Mouse (Mus musculus) layer of hippocampus, postnatal 36 days (tissue): ENCODE results near the gene Alkal2. TPM values are rescaled to one million over a fixed set of nuclear protein-coding genes. Genes with fewer than 3 reads are reported as not detected.
A peak's percentile ranks its signal among the peaks of the same experiment; 100 is the strongest.

ENCODE experiments used
- DNase-seq, 2 experiments: peaks; one replicate each; pipeline ENCODE4 v3.0.0; 2022
- total RNA-seq, 2 experiments: library from RNA; stranded (reverse); gene quantifications; 2 replicates each; pipeline ENCODE4 v1.2.3; 2021

The Alkal2 gene
- total RNA-seq, result 1 to 10 TPM; 4.3 to 5.3 TPM

DNA sequence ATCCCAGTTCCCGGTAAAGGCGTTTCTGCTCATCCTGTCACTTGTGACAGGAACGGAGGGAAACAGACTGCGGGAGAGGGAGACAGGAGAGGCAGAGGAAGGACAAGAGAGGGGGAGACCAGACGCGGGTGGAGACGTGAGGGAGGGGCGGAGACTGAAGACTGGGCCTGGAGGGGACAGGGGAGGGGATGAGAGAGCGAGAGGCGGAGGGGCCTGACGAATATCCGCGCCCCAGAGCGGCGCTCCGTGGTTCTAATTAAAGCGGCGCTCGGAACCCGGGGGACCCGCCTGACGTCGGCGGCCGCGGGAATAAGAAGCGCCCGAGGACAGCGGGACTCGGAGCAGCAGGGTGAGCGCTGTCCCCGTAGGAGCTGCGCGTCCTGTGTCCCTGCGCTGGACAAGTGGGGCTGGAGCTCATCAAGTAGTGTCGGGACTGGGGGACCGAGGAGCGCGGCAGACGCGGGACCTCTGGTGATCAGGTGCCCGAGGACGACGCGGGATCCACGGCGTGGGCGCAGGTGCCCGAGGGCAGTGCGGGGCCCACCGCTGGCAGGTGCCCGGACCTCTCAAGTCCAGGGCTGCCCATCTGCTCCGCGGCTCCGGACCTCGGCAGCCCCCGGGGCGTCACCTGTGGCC lies at the start of gene Alkal2:
TSS of gene Alkal2 (plus strand) at position 337 of the 636 bp plus-strand sequence.
- peak in 1 of 2 experiments; percentile 19 for DNase-seq

DNA sequence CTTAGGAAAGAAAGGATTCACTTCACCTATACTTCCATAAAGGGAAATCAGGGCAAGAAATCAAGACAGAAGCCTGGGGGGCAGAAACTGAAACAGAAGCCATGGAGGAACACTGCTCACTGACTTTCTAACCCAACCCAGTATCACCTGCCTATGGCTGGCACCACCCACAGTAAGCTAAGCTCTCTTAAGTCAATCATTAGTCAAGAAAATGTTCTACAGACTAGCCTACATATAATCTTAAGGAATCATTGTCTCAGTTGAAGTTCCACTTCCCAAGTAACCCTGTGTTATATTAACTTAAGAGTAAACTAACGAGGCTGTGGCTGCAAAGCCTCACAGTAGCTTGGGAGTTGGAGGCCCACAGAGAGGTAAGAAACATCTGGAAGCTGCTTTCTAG lies 35.6 kb upstream of the Alkal2 start:
- DNase-seq, result no peak

DNA sequence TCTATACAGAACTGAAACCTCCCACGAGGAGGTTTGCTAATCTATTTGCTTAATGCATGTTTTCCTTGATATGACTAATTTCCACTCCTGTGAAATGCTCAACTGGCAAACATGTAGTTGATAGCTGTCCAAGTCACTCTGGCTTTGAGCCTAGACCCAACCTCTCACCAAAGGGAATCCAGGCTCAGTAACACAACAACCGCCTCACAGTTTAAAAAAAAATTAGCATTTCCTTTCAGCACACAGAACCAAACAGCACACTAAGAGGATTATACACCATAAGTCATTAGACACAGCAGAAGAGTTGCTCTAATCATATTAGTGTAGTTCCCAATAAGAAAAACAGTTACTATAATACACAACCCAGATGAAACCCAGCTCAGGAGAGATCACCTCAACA lies 33.2 kb upstream of the Alkal2 start:
- peak; percentile 33 to 51 for DNase-seq

DNA sequence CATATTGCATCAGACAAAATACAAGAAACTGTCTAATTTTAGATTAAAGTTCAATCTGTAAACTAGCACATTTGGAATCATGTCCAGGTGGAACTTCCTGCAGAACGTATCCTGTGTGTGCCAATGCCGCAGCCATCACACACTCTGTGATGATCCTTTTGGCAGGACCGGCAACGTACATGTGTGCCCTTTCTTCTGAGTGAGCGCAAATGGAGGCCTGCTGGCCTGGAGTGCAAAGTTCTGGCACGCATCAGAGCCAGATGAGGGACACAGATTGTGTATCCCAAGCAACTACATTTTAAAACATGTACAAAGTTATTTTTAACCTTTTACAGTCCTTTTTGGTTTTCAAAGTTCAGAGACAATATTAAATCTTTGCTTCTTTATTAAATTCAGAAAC lies 32.3 kb upstream of the Alkal2 start:
- peak; percentile 19 to 40 for DNase-seq

DNA sequence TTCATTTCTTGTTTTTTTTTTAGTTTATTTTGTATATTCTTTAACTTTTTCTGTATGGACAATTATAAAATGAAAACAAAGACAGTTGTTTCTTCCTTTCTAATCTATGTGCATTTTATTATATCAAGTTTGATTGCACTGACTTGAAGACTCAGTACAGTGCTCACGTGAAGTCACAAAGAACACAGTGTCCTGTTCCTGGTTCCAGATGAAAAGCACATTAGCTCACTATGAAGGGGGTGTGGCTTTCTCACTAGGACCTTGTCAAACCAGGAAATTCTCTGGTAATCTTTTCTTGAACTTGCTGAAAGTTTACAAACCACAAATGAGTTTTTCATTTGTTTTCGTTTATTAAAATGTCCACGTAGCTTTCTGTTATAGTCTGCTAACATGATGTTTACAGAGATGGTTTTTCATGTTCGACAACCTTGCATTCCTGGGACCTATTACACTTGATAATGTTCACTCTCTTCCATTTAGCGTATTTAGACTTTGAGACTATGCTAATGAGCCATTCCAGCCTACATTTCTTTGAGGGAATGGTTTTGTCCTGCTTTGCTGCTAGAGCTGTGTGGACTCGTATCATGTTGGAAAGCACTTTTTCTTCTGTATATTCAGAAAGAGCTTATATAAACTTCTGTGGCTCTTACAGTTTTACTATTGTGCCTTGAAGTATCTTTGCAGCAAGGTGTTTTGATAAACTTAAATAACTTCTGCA lies 28.5 kb upstream of the Alkal2 start:
- DNase-seq, result no peak

DNA sequence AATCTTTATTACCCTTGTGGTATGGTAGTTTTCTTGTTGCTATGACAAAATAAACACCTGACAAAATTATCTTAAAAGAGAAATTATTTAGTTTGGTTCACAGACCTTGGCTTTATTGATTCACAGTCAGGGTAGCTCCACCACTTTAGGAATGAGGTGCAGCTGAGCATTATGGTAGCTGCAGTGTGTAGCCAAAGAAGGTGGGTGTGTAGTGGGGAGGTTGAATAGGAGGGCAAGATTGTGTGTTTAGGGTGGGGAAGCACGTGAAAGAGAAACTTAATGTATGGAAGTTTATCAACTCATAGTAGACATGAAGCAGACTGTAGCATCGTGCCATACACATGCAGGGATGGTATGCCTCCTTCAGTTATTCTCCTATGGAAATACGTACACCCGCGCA lies 27.9 kb upstream of the Alkal2 start:
- no peak for DNase-seq

DNA sequence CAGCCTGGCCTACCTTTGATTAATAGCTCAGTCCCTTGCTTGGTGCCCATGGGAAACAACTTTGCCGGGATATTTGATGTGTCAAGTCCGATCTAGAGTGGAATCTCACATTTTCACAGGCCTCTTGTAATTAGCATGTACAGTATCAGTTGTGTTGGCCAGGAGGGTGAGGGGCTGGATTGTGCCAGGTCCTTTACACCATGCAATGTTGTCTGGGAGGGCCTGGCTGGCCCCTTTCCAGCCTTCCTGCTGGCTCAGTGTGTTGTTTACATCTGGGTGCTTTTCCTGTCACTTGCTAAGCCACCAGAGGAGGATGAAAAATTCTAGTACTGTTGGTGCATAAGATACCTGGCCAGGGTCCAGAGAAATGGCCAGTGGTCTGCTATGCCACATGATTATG lies 19.8 kb upstream of the Alkal2 start:
- no peak for DNase-seq

DNA sequence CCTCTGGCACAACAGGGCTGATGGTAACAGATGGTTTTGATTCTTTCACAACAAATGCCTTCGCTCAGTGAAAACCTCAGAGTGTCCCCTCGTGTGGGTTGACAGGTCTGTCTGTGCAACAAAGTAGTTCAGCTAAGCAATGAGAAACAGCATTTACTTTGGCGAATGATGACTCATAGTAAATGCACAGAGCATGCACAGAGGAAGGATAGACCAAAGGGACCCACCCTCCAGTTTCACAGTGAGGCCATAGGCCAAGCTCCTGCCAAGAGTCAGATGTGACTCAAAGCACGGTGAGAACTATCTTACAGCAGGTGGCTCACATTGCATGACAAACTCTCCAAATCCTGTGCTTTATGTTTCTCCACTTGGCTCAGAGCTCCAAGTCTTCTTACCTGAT lies 18.3 kb upstream of the Alkal2 start:
- DNase-seq, result no peak

DNA sequence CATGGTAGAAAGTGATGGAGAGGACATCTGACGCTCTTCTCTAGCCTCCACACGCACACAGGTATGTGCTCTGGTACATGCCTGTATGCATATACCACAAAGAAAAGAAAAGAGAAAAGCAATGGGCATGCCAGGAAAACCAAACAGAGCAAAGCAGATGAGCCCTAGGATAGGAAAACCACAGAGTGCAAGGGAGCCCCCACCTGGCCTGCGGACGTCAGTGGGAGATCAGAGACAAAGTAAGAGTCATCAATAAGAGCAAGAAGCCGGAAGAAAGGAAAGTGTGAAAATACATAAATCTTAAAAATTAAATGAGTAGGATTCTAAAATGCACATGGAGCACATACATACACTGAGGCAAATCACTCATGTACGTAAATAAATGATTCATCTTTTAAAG lies 4.7 kb upstream of the Alkal2 start:
- no peak for DNase-seq

DNA sequence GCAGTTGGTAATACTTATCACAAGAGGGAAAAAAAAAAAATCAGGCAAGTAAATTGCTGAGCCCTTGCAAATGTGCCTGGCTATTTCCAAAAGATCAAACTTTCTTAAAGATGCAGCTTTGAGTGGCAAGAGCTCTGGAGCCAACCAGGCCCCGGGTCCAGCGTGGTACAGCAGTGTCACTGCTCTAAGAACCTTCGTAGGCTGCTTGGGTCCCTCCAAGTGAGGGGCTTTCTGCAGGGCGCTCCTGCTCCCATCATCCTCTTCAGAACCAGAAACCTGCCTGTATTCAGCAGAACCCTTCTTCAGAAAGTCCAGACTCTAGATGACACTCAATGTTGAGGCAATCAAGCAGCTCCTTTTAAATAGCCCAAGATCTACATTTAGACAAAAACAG lies 533 bp upstream of the Alkal2 start:
- no peak for DNase-seq

DNA sequence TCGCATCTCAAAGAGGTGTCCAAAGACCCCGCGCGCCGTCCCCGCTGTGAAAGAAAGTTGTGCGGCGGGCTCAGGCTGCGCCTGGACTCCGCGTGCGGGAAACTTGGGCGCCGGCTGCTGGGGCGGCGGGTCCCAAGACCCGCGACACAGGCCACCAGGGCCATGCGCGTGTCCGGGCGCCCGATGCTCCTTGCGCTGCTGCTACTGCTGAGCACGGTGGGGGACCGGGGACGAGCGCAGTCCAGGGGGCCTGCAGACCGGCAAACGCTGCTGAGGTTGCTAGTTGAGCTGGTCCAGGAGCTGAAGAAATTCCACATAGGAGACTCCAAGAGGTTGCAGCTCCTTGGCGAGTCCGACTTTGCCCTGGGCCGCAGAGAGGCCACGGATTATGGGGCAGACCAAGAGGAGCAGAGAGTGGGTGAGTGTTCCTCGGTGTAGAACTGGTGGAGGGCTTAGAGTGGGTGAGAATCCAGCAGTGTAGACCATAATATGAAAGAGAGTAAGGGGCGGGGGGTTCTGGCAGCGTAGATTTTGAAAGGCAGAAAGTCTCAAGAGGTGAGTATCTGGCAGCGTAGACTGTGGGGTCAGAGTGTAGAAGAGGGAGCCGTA lies 604 bp downstream of the Alkal2 start:
- DNase-seq, result no peak

DNA sequence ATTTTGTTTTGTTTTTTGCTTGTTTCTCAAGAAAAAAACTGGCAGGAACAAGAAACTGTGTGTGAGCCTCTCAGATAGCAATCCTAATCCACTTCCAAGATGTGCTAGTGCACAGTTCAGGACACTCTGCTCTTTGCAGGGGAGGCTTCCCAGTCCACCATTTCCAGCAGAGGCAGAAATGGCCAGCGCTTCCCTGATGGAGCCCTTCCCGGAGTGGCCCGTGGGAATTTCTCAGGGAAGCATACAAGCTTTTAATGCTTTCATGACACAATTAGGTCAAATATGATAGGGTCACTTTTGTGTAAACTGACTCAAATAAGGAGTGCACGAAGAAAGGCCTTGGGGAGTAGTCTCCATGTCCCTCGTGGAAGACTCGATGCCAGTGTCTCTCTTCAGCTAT lies 1.8 kb downstream of the Alkal2 start:
- DNase-seq, result no peak

DNA sequence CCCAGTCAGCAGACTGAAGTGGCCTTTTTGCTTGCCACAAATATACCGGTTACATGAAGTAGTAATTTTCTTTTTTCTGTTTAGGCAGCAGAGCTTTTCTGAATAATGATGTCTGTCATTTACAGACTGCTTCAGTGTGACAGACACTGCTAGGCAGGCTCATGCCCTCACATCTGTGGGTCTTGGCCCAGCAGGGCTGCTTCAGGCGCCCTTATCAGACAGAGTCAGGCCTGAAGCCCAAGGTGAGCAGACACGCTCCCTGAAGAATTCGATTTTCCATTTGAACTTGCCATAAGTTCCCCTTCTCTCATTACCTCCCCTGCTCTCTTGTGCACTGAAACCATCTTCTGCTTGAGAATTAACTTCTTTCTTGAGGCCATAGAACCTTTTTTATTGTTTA lies 3.9 kb downstream of the Alkal2 start:
- DNase-seq, result no peak

DNA sequence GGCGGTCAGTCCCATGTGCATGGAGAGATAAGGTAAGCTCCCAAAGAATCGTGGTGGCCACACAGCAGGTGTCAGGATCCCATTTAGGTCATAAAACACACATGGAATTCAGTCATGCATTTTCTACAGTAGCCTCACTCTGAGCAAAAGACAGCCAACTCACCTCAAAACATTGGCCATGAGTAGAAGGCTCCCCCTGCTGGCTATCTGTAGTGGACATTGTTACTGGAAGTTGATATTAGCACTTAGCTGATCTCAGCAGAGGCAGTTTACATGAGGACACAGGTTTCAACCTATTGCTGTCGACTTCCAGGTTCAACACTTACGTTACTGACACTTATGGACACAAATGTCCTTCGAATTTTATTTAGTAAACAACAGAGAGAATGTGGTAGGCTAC lies 5.9 kb downstream of the Alkal2 start:
- peak; percentile 24 to 34 for DNase-seq

DNA sequence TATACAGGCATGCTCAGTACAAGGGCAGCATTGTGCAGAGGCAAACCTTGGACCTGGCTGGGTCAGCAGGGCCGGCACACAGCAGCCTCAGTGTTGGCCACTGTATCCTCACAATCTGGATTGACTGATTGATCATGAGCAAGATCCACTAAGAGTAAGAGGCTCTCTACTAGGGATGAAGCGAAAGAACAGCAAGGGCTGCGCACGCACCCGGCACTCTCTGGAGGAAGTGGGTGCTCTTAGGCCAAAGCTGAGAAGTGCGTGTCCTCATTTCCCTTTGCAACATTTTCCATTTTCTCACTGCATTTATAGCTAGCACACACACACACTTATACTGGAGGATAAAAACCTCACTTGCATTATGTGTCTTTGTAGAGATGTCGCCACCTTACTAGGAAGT lies 7.3 kb downstream of the Alkal2 start:
- DNase-seq, result no peak

DNA sequence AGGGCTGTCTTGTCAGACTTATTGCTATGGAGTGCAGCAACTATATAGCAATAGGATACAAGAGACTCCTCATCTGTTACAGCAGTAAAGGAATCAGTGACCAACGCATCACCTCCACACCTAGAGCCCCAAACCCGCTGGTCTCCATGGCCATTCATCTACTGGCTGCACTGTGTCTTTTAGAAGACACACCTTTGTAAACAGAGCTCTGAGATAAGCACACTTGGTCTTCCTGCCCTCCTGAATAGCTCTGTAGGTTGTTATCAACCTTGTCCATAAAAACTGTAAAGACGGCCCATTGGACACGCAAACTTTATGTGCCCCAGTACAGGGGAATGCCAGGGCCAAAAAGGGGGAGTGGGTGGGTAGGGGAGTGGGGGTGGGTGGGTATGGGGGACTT lies 12.9 kb downstream of the Alkal2 start:
- DNase-seq, result no peak

DNA sequence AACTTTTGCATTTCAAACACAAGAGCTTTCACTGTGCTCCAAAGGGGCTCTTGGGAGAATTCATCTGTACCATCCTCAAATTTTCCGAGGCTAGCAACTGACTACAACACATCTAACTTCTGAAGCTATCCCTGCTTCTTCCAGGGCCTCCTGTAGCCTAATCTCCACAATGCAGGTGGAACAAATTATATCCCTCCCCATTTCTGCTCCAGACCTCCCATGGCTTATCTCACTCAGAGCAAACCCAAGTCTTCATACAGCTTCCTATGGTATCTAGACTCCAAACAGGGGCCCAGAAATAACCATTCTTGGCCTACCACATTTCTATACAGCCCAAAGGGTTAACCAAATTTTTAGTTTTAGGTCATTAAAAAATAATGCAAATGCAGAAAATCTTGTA lies 24.5 kb downstream of the Alkal2 start:
- DNase-seq, result no peak

DNA sequence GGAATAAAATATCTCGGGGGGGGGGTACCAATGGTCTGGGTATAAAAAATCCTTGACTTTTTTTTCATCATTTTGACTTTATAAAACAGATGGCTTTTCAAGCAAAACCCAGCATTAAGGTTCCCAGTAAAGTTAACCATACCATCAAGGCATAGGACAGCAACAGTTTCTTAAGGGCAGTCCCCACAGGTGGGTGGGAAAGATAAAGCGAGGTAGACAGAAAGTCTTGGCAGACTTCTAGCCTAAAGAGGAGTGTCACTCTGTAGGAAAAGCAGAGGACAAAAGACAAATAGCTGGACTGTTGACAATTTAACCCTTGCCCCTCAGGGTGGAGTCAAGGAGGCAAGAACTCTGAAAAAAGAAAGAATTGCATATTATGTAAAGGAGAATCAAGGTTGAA lies 25.8 kb downstream of the Alkal2 start:
- DNase-seq, result no peak

DNA sequence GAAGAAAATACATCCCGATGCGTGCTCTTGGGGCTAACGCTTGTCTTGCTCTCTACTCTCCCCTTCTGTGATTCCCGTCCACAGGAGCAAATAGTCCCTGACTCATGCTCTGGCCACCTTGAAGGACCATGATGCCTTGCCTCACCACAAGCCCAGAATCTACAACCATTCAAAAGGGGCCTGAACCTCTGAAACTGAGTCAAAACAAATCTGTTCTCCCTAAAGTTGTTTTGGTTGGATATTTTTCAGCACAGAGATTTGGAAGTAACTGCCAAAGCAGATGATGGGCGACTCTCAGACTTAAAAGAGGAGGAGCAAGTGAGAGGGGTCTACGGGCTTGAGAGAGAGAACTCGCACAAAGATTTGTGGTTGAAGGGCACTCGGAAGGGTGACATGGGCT lies 26.7 kb downstream of the Alkal2 start:
- no peak for DNase-seq

DNA sequence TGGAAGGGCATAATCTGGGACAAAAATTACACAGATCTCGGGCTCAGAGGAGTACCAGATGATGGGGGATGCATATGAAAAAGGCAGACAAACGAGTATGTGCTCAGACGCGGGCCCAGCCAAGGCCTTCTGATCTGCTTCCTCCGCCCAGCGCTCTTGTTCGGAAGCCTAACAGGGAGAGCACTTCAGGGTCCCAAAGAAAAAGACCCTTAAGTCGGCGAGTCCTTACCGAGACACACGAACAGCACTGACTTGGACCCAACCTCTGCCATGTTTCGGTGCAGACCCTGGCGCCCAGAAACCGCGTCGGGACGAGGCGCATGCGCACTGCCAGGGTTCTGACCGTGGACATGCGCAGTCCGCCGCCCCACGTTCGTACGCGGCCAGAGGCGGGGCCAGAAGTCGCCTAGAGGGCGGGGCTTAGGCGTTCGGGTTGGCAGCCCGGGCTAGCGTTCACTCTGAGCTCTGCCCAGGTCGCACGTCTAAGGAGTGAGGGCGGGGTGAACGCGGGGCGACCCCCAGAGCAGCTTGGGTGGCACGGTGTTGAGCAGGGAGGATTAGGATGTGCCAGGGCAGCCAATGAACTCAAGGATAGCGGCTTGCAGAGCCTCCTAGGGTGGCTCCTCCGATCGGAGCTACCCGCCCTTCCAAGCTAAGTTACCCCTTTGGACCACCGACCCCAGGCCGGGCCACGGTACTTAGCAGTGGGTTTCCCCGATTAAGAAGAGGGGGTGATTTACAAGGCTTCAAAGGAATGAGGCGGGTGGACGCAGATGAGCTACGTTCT lies 27.3 kb downstream of the Alkal2 start, which contains the start of the genes Acp1 and Sh3yl1:
TSS of gene Acp1 (minus strand) at position 329 of the 787 bp plus-strand sequence.
TSS of gene Sh3yl1 (plus strand) at position 408 of the 787 bp plus-strand sequence.
- DNase-seq, result peak; percentile 95

DNA sequence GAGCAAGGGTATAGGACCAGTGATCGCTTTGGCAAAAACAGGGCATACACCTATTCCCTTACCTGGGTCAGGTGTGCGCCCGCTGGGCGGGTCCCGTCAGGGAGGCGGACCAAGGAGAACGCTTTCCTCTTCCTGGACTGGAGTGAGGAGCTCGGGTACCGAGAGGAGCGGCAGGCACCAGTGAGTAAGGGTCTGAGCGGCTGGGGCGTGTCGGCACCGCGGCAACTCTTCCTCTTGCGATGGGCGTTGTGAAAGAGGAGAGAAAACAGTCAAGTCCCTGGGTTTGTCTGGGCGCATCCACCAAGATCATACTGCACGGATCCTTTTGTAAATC lies 27.9 kb downstream of the Alkal2 start:
- DNase-seq, result peak; percentile 34 to 47

DNA sequence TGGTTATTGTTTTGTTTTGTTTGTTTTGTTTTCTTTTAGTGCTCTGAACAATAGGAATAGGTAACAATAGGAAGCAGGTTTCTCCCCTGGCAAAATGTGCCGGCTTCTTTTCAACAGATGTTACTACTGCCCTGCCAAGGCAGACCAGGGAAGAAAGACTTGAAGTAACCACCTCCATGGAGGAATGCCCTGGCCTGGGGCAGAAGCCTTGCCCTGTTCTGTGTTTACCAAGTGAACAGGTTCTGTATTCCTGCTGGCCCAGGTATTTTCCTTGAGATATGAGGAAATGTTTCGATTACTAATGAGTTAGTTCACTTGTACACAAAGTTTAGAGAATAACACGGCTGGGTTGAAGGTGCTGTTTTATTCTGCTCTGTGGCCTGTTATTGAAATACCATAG lies 28.7 kb downstream of the Alkal2 start:
- DNase-seq, result no peak

DNA sequence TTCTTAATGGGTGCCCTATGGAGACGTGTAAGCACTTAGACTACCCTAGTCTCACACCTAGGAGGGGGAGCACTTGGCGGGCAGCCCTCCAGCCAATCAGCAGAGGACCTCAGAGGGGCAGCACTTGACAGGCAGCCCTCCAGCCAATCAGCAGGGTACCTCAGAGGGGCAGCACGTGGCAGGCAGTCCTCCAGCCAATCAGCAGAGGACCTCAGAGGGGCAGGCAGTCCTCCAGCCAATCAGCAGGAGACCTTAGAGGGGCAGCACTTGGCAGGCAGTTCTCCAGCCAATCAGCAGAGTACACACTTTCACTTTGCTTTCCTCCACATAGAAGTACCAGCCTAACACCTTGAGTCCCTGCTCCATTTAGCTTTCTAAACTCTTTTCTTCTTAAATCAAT lies 38.3 kb downstream of the Alkal2 start:
- DNase-seq, result no peak
